Mouse (Mus musculus) intestine, embryonic 16.5 days (tissue): ENCODE data around the gene Gm20388. TPM values are rescaled to one million over a fixed set of nuclear protein-coding genes. Genes with fewer than 3 reads are reported as not detected.

Experiments used
- ATAC-seq: fragments of 200-750 bp; cut with Nextera tagmentation; 2 replicates; pipeline ENCODE4 v1.8.0; 2017; ENCODE audit warnings: moderate TSS enrichment, moderate library complexity
- H3K27ac ChIP-seq: fragments of 300-500 bp; sonication (generic); 2 replicates; pipeline ENCODE4 v1.5.1; 2014; ENCODE audit warnings: mild to moderate bottlenecking, low read length
- H3K27me3 ChIP-seq: fragments of 300-500 bp; sonication (generic); replicated peaks from 2 replicates; pipeline ENCODE4 v1.6.1; 2014; ENCODE audit warnings: low read length, control low read depth, mixed read lengths; ENCODE audit not compliant: control insufficient read depth, insufficient read depth
- H3K36me3 ChIP-seq: fragments of 300-500 bp; sonication (generic); 2 replicates; pipeline ENCODE4 v1.6.1; 2014; ENCODE audit warnings: low read length, control low read depth; ENCODE audit not compliant: control insufficient read depth, insufficient read depth
- H3K4me1 ChIP-seq: fragments of 300-500 bp; sonication (generic); 2 replicates; pipeline ENCODE4 v1.6.1; 2014; ENCODE audit warnings: low read length, control low read depth, mixed read lengths; ENCODE audit not compliant: control insufficient read depth, insufficient read depth
- H3K4me2 ChIP-seq: fragments of 300-500 bp; sonication (generic); 2 replicates; pipeline ENCODE4 v1.6.1; 2014; ENCODE audit warnings: low read depth, low read length, control low read depth
- H3K4me3 ChIP-seq: fragments of 300-500 bp; sonication (generic); 2 replicates; pipeline ENCODE4 v1.5.1; 2014; ENCODE audit warnings: mild to moderate bottlenecking, low read length
- H3K9ac ChIP-seq: fragments of 300-500 bp; sonication (generic); 2 replicates; pipeline ENCODE4 v1.6.1; 2014; ENCODE audit warnings: low read depth, low read length
- H3K9me3 ChIP-seq: fragments of 300-500 bp; sonication (generic); 2 replicates; pipeline ENCODE4 v1.6.1; 2016; ENCODE audit warnings: low read length, control low read depth; ENCODE audit not compliant: control insufficient read depth
- WGBS: fragments of 180-500 bp; shearing (Covaris S2); extraction: QIAGEN DNeasy Blood & Tissue Kit; methylation state at CpG from one replicate; pipeline ENCODE4 v1.1.7; 2014; 5-methylcytosine and 5-hydroxymethylcytosine counted together
- polyA plus RNA-seq: library from polyadenylated mRNA; unstranded; fragments of >200 nt; fragmentation: Nextera tagmentation; extraction: Ambion mirVana; gene quantifications from 2 replicates; pipeline ENCODE4 v1.2.1, GENCODE M21; 2015

Gm20388 gene
- polyA plus RNA-seq, 1 experiment from 2014 or later: 5.8 TPM

DNA sequence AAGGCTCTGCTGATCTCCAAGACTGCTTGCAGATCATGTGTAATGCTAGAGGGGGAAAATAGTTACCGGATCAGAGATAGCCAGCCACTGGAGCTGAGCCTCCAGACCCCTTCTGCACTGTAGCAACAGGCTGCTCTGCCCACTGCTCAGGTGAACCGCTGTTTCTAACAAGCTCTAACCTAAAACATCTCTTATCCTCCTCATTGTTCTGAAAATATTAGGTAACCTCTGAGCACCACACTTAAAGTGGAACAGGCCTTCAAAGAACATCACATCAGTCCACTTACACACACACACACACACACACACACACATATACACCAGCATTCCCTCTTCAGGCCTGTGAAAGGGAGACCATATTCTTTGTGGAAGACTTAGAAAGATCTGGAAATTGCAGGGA lies 1921.4 kb downstream of the Gm20388 start:
- Histone ChIP-seq H3K27ac (no peak overlapping the region), H3K9me3 (no peaks in the 10 kb centered on the region), H3K4me3 (no peak overlapping the region), H3K9ac (no peak overlapping the region), H3K27me3 (no peaks in the 10 kb centered on the region), H3K4me2 (no peak overlapping the region), H3K4me1 (peaks cover 16% of the 10 kb centered on the region), H3K36me3 (no peaks in the 10 kb centered on the region)
- no peak for ATAC-seq
- WGBS: 81% methylated on average over 2 of the region's 2 CpGs

- no peak overlapping the region for H3K4me2 ChIP-seq
- ATAC-seq: no peak
Measured at GRCm38 (mm10) chr8:121832503-121832902, 1921.9 kb downstream of the Gm20388 start.

DNA sequence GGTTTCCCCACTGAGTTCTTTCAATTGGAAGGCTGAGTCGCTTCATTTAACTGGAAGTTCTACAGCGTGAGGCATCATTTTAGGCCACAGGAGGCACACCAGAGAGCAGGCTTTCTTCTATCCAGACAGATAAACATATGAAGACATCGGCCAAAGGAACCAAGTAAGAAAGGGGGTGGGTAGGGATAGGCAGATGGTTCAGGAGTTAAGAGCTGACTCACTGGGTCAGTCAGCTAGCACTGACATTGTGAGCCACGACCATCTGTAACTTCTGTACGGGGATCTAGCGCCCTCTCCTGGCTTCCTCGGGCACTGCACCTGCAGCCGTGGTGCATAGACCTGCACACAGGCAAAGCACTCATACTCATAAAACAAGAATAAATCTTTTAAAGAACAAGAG lies 1930.6 kb downstream of the Gm20388 start:
- no peak for ATAC-seq
- Histone ChIP-seq H3K9ac (no peak overlapping the region), H3K4me3 (no peak overlapping the region), H3K9me3 (no peaks in the 10 kb centered on the region), H3K27ac (no peak overlapping the region), H3K27me3 (no peaks in the 10 kb centered on the region), H3K4me2 (no peak overlapping the region), H3K4me1 (no peaks in the 10 kb centered on the region), H3K36me3 (no peaks in the 10 kb centered on the region)
- 57% methylated on average over 8 of the region's 8 CpGs for WGBS

More at GRCm38 (mm10) chr8:121832503-121832902, 1921.9 kb downstream of the Gm20388 start:
- H3K4me1 ChIP-seq: peaks cover 16% of the 10 kb centered on the region
- H3K36me3 ChIP-seq: no peaks in the 10 kb centered on the region
- no peaks in the 10 kb centered on the region for H3K27me3 ChIP-seq
- no peak overlapping the region for H3K27ac ChIP-seq
- WGBS: 15% methylated on average over 6 of the region's 6 CpGs
- no peak overlapping the region for H3K4me3 ChIP-seq
- H3K9ac ChIP-seq: no peak overlapping the region
- no peaks in the 10 kb centered on the region for H3K9me3 ChIP-seq

- H3K4me1 ChIP-seq: no peaks in the 10 kb centered on the region
- no peak overlapping the region for H3K9ac ChIP-seq
- no peak for ATAC-seq
- H3K27me3 ChIP-seq: no peaks in the 10 kb centered on the region
- no peak overlapping the region for H3K4me3 ChIP-seq
- no peak overlapping the region for H3K27ac ChIP-seq
- H3K36me3 ChIP-seq: no peaks in the 10 kb centered on the region
- no peak overlapping the region for H3K4me2 ChIP-seq
- 84% methylated on average over 8 of the region's 8 CpGs for WGBS
- no peaks in the 10 kb centered on the region for H3K9me3 ChIP-seq
Measured at GRCm38 (mm10) chr8:121842064-121842955, 1931.7 kb downstream of the Gm20388 start.

- no peaks in the 10 kb centered on the region for H3K4me1 ChIP-seq
- H3K27ac ChIP-seq: no peak overlapping the region
- no peak for ATAC-seq
- no peaks in the 10 kb centered on the region for H3K36me3 ChIP-seq
- H3K9me3 ChIP-seq: no peaks in the 10 kb centered on the region
- H3K4me3 ChIP-seq: no peak overlapping the region
- H3K9ac ChIP-seq: no peak overlapping the region
- 76% methylated on average over 3 of the region's 3 CpGs for WGBS
- H3K27me3 ChIP-seq: no peaks in the 10 kb centered on the region
- H3K4me2 ChIP-seq: no peak overlapping the region
Measured at GRCm38 (mm10) chr8:121843184-121843733, 1932.6 kb downstream of the Gm20388 start.

DNA sequence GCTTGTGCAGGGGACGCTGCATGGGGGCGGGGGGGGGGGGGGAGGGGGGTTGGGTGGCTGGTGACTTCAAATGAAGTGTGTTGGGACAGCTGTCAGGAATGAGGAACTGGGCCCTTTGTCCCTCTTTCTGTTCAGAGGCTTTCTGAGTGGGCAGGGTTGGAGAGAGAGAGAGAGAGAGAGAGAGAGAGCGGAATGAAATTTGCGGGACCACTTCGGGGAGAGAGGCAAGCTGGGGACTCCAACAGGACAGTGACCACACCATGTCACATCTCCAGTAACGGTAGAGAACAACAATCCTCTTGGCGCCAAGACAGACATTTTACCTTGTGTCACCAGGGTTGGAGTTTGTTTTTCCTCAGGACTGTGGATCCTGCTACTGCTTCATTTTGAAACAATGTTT lies 1934.1 kb downstream of the Gm20388 start:
- Histone ChIP-seq H3K4me2 (no peak overlapping the region), H3K27me3 (no peaks in the 10 kb centered on the region), H3K9me3 (no peaks in the 10 kb centered on the region), H3K36me3 (no peaks in the 10 kb centered on the region), H3K9ac (no peak overlapping the region), H3K4me3 (no peak overlapping the region), H3K27ac (no peak overlapping the region), H3K4me1 (no peaks in the 10 kb centered on the region)
- 65% methylated on average over 6 of the region's 7 CpGs for WGBS
- ATAC-seq: no peak

DNA sequence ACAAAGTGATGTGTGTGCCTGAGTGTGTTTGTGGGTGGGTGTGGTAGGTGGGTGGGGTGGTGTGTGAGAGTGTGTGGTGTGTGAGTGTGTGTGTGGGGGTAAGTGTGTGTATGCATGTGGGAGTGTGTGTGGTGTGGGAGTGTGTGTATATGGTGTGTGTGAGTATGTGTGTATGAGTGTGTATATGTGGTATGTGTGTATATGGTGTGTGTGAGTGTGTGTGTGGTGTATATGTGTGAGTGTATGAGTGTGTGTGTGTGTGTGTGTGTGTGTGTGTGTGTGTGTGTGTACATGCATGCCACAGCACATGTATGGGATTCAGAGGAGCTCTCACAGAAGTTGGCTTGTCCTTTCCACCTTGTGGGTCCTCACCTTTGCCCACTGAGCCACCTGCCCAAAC lies 1936.2 kb downstream of the Gm20388 start:
- no peak for ATAC-seq
- Histone ChIP-seq H3K27me3 (no peaks in the 10 kb centered on the region), H3K36me3 (no peaks in the 10 kb centered on the region), H3K4me2 (no peak overlapping the region), H3K4me1 (peaks cover 15% of the 10 kb centered on the region), H3K9me3 (no peaks in the 10 kb centered on the region), H3K27ac (no peak overlapping the region), H3K4me3 (no peak overlapping the region), H3K9ac (no peak overlapping the region)

- H3K9me3 ChIP-seq: no peaks in the 10 kb centered on the region
- ATAC-seq: no peak
- no peak overlapping the region for H3K4me2 ChIP-seq
- H3K4me1 ChIP-seq: peaks cover 18% of the 10 kb centered on the region
- 66% methylated on average over 10 of the region's 10 CpGs for WGBS
- H3K27ac ChIP-seq: no peak overlapping the region
- no peak overlapping the region for H3K9ac ChIP-seq
- H3K4me3 ChIP-seq: no peak overlapping the region
- no peaks in the 10 kb centered on the region for H3K27me3 ChIP-seq
- H3K36me3 ChIP-seq: no peaks in the 10 kb centered on the region
Measured at GRCm38 (mm10) chr8:121847261-121847822, 1936.7 kb downstream of the Gm20388 start.

GRCm38 (mm10) chr8:121847987-121848386 lies 1937.3 kb downstream of the Gm20388 start:
- Histone ChIP-seq H3K27me3 (no peaks in the 10 kb centered on the region), H3K4me1 (peaks cover 18% of the 10 kb centered on the region), H3K36me3 (no peaks in the 10 kb centered on the region), H3K9ac (no peak overlapping the region), H3K9me3 (no peaks in the 10 kb centered on the region), H3K27ac (no peak overlapping the region), H3K4me3 (no peak overlapping the region), H3K4me2 (no peak overlapping the region)
- no peak for ATAC-seq
- WGBS: 68% methylated on average over 6 of the region's 6 CpGs
